Mouse (Mus musculus): ENCODE results near the gene Surf1. TPM values are rescaled to one million over a fixed set of nuclear protein-coding genes. Genes with fewer than 3 reads are reported as not detected.
A peak's percentile ranks its signal among the peaks of the same experiment; 100 is the strongest.

The Surf1 gene
- total and polyA plus RNA-seq, 3 experiments, result 49.7 to 68.0 (median 49.9) TPM

- no peak for DNase-seq
- Histone ChIP-seq H3K4me3 (peak overlapping the region; percentile 67), H3K4me1 (ENCODE audit: control insufficient read depth, insufficient read depth, low read length) (peaks cover 13% of the 10 kb centered on the region), H3K27ac (peak overlapping the region; percentile 92), H3K36me3 (ENCODE audit: control insufficient read depth, insufficient read depth, low read length) (peaks cover 2% of the 10 kb centered on the region; the same call in 1 of the 2 replicates), H3K79me2 (replicated peaks; ENCODE audit: control insufficient read depth, insufficient read depth, low read length) (peaks cover 3% of the 10 kb centered on the region), H3K27me3 (ENCODE audit: control insufficient read depth, insufficient read depth, low read length) (no peaks in the 10 kb centered on the region), H3K9ac (ENCODE audit: low read depth, low read length) (peak overlapping the region; percentile 99)
- intact Hi-C loops (cut with DNase I), result loop anchor here (1.0 to 10.0 kb wide), 3 partner anchors 21 to 302 kb away; no protein-coding TSS in a partner anchor
- no peak for TF ChIP-seq EP300 (IDR thresholded peaks at IDR 0.05; ENCODE audit: insufficient read depth, low read depth, low read length)
- no peak for TF ChIP-seq CTCF (IDR thresholded peaks at IDR 0.05)
- TF ChIP-seq POLR2A (IDR thresholded peaks at IDR 0.05; ENCODE audit: insufficient read depth, low read depth, low read length), result no peak
- WGBS, result under 1% methylated on average over 49 of the region's 49 CpGs
Observed at GRCm38 (mm10) chr2:26932473-26933303, 16.4 kb upstream of the Surf1 start.

- peak in 1 of 2 experiments; percentile 52 for DNase-seq
- Histone ChIP-seq H3K4me3 (no peak overlapping the region), H3K9ac (ENCODE audit: low read depth, low read length) (no peak overlapping the region), H3K27me3 (ENCODE audit: control insufficient read depth, insufficient read depth, low read length) (no peaks in the 10 kb centered on the region), H3K27ac (no peak overlapping the region), H3K79me2 (replicated peaks; ENCODE audit: control insufficient read depth, insufficient read depth, low read length) (peaks cover 6% of the 10 kb centered on the region), H3K4me1 (ENCODE audit: control insufficient read depth, insufficient read depth, low read length) (peaks cover 13% of the 10 kb centered on the region), H3K36me3 (ENCODE audit: control insufficient read depth, insufficient read depth, low read length) (peaks cover 2% of the 10 kb centered on the region; the same call in 1 of the 2 replicates)
- peak; percentile 80 for TF ChIP-seq CTCF (IDR thresholded peaks at IDR 0.05)
- no peak for TF ChIP-seq EP300 (IDR thresholded peaks at IDR 0.05; ENCODE audit: insufficient read depth, low read depth, low read length)
- intact Hi-C loops (cut with DNase I), result loop anchor here (2.0 to 10.0 kb wide), 4 partner anchors 34 to 304 kb away; partner anchors contain the start of gene Rexo4
- 21% methylated on average over 1 of the region's 1 CpGs for WGBS
Observed at GRCm38 (mm10) chr2:26930390-26930789, 14.1 kb upstream of the Surf1 start.

GRCm38 (mm10) chr2:26927745-26928476 is 11.6 kb upstream of the Surf1 start:
- no peak overlapping the region for H3K4me3 ChIP-seq
- H3K4me1 ChIP-seq (ENCODE audit: control insufficient read depth, insufficient read depth, low read length), result peaks cover 13% of the 10 kb centered on the region
- peaks cover 6% of the 10 kb centered on the region for H3K79me2 ChIP-seq (replicated peaks; ENCODE audit: control insufficient read depth, insufficient read depth, low read length)
- no peaks in the 10 kb centered on the region for H3K27me3 ChIP-seq (ENCODE audit: control insufficient read depth, insufficient read depth, low read length)
- no peak for DNase-seq
- intact Hi-C loops (cut with DNase I), result no loop called here
- peak; percentile 44; the same call in 1 of the 2 replicates for TF ChIP-seq EP300 (IDR thresholded peaks at IDR 0.05; ENCODE audit: insufficient read depth, low read depth, low read length)
- no peak for TF ChIP-seq POLR2A (IDR thresholded peaks at IDR 0.05; ENCODE audit: insufficient read depth, low read depth, low read length)
- no peak overlapping the region for H3K27ac ChIP-seq
- H3K36me3 ChIP-seq (ENCODE audit: control insufficient read depth, insufficient read depth, low read length), result peaks cover 2% of the 10 kb centered on the region; the same call in 1 of the 2 replicates
- 70% methylated on average over 6 of the region's 6 CpGs for WGBS
- no peak overlapping the region for H3K9ac ChIP-seq (ENCODE audit: low read depth, low read length)

- H3K27ac ChIP-seq, result no peak overlapping the region; the same call in 1 of the 2 replicates
- H3K36me3 ChIP-seq (ENCODE audit: control insufficient read depth, insufficient read depth, low read length), result peaks cover 9% of the 10 kb centered on the region
- DNase-seq, result peak in 1 of 2 experiments; percentile 33
- TF ChIP-seq EP300 (IDR thresholded peaks at IDR 0.05; ENCODE audit: insufficient read depth, low read depth, low read length), result no peak
- no peak for TF ChIP-seq POLR2A (IDR thresholded peaks at IDR 0.05; ENCODE audit: insufficient read depth, low read depth, low read length)
- TF ChIP-seq CTCF (IDR thresholded peaks at IDR 0.05), result no peak
- 33% methylated on average over 9 of the region's 9 CpGs for WGBS
- peaks cover 1% of the 10 kb centered on the region for H3K79me2 ChIP-seq (replicated peaks; ENCODE audit: control insufficient read depth, insufficient read depth, low read length)
- H3K4me3 ChIP-seq, result no peak overlapping the region
- no peaks in the 10 kb centered on the region for H3K27me3 ChIP-seq (ENCODE audit: control insufficient read depth, insufficient read depth, low read length)
- intact Hi-C loops (cut with DNase I), result no loop called here
- peaks cover 6% of the 10 kb centered on the region for H3K4me1 ChIP-seq (ENCODE audit: control insufficient read depth, insufficient read depth, low read length)
- no peak overlapping the region for H3K9ac ChIP-seq (ENCODE audit: low read depth, low read length)
Observed at GRCm38 (mm10) chr2:26921784-26922183, 5.5 kb upstream of the Surf1 start.

GRCm38 (mm10) chr2:26920190-26920855 is 4.0 kb upstream of the Surf1 start:
- no peaks in the 10 kb centered on the region for H3K27me3 ChIP-seq (ENCODE audit: control insufficient read depth, insufficient read depth, low read length)
- no peak for TF ChIP-seq CTCF (IDR thresholded peaks at IDR 0.05)
- TF ChIP-seq EP300 (IDR thresholded peaks at IDR 0.05; ENCODE audit: insufficient read depth, low read depth, low read length), result no peak
- TF ChIP-seq POLR2A (IDR thresholded peaks at IDR 0.05; ENCODE audit: insufficient read depth, low read depth, low read length), result no peak
- no peak overlapping the region for H3K4me3 ChIP-seq
- H3K27ac ChIP-seq, result no peak overlapping the region
- H3K4me1 ChIP-seq (ENCODE audit: control insufficient read depth, insufficient read depth, low read length), result peaks cover 9% of the 10 kb centered on the region
- H3K79me2 ChIP-seq (replicated peaks; ENCODE audit: control insufficient read depth, insufficient read depth, low read length), result no peaks in the 10 kb centered on the region
- H3K9ac ChIP-seq (ENCODE audit: low read depth, low read length), result no peak overlapping the region
- H3K36me3 ChIP-seq (ENCODE audit: control insufficient read depth, insufficient read depth, low read length), result peaks cover 9% of the 10 kb centered on the region
- DNase-seq, result no peak
- 78% methylated on average over 6 of the region's 6 CpGs for WGBS
- intact Hi-C loops (cut with DNase I), result no loop called here

All from heart, adult 2 months (tissue).